Mouse (Mus musculus): ENCODE measurements around the gene Fstl4. TPM values are rescaled to one million over a fixed set of nuclear protein-coding genes. Genes with fewer than 3 reads are reported as not detected.
A peak's percentile ranks its signal among the peaks of the same experiment; 100 is the strongest.

Gene Fstl4
- total RNA-seq, 2 experiments from 2014 or later = not detected

DNA sequence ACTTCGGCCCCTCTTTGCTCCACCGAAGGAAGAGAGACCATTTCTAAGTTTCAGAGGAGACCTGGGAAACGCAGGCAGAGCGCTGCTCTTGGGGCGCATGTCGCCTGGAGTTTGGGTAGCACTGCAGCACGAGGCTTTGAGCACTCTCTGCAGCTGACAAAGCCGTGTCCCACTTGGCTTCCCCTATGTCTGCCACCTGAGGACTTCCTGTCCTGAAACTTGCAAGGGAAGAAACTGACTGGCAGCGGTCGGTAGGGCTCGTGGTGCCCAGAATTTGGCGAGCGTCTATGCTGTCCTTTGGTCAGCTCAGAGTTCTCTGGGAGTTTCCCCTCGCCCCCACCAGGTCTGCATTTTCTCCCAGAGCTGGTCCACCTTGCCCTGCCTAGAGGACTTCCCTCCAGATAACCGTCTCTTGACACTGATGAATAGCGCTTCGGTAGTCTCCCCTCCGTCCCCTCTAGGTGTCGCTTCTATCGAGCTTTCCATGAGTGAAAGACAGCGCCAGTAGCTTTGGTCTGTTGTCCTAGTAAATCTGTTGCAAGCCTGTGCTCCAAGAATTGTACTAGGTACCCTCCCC is 1.3 kb downstream of the Fstl4 start:
- ATAC-seq (ENCODE audit: poor library complexity, severe bottlenecking) = no peak

DNA sequence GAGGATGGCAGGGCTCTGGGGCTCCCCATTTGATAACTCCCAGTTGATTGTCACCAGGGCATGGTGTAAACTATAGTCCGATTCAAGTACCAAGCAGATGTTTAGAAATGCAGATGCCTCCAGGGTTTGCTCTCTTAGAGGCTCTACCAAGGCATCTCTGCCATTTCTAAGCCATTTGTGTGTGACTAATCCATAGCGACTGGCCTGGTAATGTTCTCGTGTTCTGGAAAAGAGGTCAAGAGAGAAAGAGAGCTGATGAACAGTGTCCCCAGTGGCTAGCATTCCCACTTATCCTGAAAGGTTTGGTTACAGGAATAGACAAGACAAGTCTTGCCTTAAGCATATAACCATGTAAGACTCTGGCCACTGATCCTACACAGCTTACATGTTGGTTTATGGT is 3.5 kb downstream of the Fstl4 start:
- no peak for ATAC-seq (ENCODE audit: poor library complexity, severe bottlenecking)

DNA sequence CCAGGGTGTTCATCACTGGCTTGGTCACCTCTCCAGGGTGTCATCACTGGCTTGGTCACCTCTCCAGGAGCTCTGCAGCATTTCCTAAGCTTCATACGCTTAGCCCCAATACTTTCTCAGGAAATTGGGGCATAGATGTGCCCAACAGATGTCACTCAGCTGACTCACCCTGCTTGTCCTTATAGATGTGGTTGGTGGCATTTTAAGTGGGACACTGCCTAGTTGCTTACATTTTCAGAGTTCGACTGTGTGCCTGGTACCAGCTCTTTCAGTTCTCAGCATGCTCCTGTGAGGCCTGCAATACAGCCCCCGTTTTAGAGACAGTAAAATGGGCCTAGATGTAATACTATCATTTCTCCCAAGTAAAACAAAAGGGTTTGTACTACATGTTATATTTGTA is 8.6 kb downstream of the Fstl4 start:
- no peak for ATAC-seq (ENCODE audit: poor library complexity, severe bottlenecking)

DNA sequence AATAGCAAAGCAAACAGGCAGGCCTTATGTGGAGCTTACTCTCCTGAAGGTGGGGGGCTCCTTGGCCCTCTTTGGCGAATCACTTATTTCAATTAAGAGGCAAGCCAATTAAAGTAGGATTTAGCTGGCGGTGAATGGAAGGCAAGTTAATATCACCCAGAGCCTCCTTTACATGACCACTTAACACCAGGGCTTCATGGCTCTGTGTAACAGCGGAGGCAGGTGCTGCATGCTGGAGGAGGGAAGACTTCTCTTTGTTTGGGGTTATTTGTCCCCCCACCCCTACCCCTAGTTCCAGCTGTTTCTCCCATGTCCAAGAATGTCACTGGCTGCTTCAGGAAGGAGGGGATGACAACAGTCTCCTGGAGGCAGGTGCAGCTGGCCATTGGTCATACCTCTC is 10.9 kb downstream of the Fstl4 start:
- ATAC-seq (ENCODE audit: poor library complexity, severe bottlenecking) = no peak

DNA sequence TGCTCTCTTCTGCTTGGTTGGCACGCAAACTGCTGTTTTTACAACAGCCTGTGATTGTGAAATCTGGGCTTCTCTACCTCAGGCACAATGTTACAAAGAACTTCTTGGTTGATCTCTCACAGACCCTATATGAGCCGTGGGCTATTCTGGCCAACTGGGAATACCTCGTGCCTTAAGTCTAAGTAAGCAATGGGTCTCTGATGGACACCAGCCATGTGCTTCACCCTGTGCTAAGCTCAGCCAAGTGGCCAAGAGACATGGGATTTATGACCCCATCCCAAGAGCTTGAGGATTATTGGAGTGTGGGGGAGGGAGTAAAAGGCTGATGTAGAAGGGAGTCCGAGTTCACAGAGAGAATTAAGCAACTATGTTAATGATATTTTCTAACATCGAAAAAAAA is 18.0 kb downstream of the Fstl4 start:
- ATAC-seq (ENCODE audit: poor library complexity, severe bottlenecking) = no peak

DNA sequence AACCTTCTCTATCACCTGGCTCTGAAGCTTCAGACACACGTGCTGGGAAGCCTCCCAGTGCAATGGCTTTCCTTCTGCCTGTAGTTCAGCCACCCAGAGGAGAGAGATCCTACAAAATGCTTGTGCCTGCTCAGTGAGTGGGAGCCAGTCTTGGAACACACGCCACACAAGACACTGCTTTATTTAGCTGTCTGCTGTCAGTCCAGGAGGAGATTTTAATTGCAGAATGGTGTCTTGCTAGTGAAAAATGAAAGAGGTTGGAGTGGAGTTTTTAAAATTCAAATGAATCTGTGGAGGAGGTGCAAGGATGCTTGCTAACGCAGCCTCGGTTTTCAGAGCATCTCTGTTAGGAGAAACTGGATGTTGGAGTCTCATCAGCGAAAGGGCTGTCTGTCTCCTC is 29.9 kb downstream of the Fstl4 start:
- ATAC-seq (ENCODE audit: poor library complexity, severe bottlenecking) = no peak

DNA sequence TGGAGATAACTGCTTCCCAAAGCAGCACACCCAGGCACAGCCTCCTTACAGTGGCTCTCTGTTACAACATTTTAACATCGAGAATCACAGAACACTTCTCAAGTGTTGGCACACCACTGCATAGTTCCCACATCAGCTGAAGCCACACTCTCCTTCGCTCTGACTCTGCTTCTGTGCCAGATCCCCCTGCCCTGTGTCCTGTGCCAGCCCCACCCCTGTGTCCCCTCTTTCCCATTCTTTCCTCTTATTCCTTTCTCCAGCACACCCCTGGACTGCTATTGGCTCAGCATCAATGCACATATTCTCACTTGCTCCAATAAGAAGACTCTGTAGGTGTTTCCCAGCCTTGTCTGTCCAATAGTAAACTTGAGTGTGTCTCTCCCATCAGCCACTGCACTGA is 45.1 kb downstream of the Fstl4 start:
- ATAC-seq (ENCODE audit: poor library complexity, severe bottlenecking) = no peak

DNA sequence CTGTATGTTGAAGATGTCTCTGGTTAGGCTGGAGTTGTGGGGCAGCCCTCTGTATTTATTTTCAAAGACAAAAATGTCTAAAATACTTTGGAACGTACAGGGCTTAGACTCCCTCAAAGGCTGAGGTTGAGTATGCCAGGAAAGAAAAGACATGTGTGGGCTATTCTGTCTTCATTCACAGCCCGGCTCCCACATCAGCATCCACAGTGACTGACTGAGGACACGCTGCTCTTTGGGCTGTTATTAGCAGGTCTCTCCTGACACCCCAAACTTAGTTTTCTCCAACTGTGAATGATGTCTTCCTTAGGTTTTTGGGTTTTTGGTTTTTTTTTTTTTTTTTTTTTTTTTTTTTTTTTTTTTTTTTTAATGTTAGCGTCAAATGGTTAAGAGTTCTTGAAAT is 51.6 kb downstream of the Fstl4 start:
- ATAC-seq (ENCODE audit: poor library complexity, severe bottlenecking) = no peak

DNA sequence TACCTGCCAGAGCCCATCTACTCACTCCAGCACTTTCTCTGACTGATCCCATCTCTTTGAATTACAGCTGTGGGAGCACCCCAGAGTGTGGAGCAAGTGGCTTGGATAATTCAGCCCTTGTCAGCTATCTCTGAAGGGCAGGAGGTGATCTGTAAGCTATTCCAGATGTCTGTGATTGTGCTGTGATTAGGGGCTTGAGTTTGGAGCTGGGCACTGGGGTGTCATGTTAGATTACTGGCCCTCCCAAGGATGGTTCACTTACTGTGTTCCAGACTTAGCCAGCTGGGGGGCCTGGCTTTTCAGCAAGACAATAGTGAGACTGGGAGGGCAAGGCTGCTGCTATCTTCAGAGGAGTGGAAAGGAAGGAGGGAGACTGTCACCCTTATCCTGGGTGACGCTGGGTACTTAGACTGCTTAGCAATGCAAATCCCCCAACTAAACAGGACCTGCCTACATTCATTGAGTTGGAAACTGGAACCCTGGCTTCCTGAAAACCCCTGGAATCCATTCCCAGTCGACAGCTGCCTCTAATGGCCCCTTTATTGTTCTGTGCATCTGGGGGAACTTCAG is 56.0 kb downstream of the Fstl4 start:
- no peak for ATAC-seq (ENCODE audit: poor library complexity, severe bottlenecking)

DNA sequence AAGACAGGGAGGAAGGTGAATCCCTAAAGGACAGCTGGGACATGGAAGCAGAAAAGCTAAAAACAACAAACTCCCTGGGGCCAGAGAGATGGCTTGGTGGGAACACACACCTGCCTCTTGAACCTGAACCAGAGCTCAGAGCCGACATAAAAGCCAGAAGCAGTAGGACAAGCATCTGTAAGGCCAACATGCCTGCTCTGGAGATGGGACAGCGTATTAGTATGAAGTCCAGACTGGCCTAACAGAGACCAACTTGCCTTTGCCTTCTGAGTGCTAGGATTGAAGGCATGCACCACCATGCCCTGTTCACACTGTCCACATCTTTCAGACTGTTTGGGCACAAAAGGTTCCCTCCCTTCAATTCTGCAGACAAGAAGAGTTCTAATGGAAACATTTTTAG is 62.2 kb downstream of the Fstl4 start:
- ATAC-seq (ENCODE audit: poor library complexity, severe bottlenecking) = no peak

DNA sequence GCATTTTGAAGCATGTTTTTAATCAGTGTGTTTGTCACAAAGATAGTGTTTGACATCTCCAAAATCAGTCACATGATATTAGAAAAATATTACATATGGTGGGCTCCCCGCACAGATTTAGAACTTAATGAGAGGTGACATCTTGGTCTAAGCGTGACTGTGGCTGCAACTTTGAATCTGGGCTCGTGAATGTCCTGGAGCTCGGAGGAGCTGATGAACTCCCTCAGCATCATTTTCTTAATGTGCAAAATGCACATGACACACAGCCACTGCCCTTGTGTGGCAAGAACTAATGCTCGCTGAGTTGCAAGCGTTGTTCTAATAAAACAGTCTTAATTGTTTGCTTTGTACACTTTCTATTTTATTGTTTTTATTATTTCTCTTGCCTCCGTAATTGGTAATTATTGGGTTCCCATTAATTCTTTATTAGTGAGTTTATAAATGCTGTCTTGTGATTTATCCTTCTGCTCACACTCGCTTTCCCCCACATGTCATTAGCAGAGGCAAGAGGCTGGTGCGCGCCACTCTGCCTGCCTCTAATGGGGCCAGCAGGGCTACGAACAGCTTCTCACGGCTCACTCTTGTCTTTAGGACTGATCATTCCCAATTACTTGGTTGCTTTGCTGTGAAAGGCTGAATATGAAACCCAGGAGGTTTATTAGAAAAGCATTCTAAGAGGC is 67.3 kb downstream of the Fstl4 start:
- ATAC-seq (ENCODE audit: poor library complexity, severe bottlenecking) = no peak

DNA sequence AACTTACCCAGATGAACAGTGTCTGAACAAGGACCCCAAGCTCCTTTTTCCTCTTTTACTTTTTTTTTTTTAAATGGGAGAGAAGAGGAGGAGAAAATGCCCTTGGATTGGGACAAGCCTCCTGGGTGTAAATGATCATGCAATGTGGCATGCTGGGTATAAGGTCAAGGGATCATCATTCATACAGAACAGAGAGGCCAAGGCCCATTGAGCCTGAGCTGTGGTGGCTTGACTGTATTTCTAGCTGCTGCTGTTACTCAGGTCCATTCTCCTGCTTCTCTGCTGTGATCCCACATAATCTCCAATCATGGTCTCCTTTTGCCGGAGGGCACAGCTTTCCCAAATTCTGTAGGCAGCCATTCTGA is 67.9 kb downstream of the Fstl4 start:
- ATAC-seq (ENCODE audit: poor library complexity, severe bottlenecking) = no peak

DNA sequence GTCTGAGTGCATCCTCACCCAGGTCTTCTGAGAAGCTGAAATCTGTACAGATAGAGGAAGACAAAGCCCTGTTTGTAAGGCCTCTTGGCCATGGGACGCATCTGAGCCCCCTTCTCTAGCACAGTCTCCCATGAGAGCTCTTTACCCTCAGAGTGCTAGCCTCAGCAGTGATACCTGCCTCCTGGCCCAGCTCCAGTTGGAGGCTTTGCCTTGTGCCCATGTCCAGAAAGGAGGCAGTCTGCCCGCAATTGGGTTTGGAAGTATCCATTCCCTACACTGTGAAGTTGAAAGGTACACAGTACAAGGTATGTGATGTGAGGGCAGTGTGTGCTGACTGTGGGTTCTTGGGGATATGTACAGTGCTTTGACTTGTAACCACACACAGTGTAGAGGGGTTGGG is 84.3 kb downstream of the Fstl4 start:
- no peak for ATAC-seq (ENCODE audit: poor library complexity, severe bottlenecking)

DNA sequence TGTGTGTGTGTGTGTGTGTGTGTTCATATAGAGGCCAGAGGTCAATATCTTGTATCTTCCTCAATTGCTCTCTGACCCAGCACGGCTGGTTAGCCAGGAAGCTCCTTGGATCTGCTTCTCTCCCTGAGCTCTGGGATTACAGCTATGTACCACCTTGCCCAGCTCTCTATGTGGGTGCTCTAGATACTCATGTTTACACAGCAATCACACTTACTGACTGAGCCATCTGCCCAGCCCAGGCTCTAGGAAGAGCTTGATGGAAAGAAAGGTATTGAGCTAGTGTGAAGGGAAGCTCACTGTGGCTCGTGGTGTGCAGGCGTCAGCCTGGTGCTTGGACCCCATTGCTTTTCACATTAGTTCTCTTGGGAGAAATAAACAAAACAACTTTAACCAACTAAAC is 85.6 kb downstream of the Fstl4 start:
- ATAC-seq (ENCODE audit: poor library complexity, severe bottlenecking) = no peak

DNA sequence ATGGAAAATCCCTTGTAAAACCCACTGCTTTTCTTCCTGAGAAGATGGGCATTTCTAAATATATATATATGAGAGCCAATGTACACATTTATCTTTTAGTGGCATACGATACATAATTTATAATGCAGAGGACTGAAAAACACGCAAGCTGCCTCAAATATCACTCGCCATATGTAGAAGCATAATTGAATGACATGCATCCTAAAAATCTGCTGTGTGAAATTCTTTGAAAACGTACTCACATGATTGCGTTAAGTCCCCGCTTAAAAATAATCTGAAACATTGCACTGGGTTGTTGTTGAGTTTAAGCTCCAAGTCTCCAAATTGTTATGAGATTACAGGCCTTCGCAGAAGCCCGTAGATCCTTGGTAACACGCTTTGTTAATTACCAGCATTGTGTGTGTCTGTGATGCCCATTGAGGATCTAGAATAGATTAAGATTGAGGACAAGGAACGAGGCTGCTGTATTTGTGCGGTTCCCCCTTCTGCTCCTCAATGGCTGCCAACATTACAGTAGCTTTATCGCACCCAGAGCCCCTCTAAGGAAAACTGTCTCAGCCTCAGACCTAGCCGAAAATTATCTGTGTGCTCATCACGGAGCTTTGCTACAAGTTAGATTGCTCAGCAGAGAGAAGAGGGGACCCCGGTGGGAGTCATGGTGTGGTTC is 108.5 kb downstream of the Fstl4 start:
- ATAC-seq (ENCODE audit: poor library complexity, severe bottlenecking) = no peak

DNA sequence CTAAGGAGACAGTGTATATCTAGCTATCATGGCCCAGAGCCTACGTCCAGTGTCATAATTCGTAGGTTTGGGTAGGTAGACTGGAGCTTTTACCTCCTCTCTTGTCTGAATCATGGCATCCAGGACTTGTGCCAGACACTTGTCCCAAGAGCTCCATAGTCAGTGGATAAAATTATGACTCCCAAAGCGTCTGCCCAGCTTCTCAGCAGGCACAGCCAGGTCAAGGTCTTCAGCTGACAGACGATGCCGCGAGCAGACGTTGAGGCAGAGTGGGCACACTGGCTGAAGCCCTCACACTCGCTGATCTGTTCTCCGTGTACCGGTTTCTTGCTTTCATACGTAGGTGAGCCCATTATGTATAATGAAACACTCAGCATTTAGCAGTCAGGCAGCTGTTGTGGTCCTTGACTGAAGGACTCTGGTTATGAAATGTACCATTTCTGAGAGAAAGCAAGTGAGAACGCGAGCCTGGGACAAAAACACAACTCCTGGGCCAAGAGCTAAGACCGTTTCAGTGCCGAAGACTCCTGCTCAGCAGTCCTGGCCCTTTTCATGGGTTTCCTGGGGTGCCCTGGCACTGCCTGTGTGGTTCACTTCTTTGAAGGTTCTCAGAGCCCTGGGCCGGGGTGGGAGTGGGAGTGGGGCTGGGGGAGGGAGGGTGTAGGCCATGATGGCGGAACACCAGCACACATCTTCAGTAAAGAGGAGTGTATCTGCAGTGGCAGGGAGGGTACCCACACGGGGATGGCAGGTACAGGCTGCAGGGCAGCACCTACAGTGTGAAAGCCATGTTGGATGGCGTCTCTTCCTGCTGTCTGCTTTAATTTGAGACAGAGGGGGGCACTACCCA is 111.7 kb downstream of the Fstl4 start:
- ATAC-seq (ENCODE audit: poor library complexity, severe bottlenecking) = no peak

DNA sequence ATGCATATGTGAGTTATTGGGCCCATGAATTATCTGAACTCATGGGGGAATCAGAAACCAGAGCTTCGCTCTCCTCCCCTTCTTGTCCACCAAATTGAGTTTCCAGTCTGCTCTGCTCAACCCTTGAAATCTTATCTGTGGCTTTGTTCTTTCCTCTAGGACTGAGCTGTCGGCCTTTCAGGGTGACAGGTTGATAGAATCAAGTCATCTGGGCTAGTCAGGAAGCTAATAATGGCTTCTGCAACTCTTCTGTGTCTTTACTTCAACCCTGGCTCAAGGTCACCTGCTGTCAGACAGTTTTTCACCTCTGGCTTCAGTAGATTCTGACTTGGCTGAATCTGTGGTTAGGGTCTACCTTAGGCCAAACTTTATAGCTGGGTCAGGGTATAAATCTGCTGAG is 113.2 kb downstream of the Fstl4 start:
- no peak for ATAC-seq (ENCODE audit: poor library complexity, severe bottlenecking)

DNA sequence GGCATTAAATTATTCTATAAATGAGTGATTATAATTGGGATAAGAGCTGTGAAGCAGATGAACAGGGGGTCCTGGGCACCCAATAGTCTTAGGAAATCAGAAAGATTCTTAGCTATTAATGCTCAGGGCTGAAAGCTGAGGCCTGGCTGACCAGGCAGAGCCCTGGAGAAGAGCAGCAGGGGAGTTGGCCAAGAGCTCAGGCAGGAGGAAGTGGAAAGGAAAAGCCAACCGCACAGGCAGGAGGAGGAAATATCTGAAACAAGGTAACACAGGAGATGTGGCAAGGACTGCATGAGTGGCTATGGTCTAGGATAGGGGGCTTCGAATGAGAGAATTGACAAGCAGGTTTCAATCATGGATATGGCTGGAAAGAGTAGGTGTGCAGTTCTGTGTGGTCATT is 115.5 kb downstream of the Fstl4 start:
- ATAC-seq (ENCODE audit: poor library complexity, severe bottlenecking) = peak; percentile 89

DNA sequence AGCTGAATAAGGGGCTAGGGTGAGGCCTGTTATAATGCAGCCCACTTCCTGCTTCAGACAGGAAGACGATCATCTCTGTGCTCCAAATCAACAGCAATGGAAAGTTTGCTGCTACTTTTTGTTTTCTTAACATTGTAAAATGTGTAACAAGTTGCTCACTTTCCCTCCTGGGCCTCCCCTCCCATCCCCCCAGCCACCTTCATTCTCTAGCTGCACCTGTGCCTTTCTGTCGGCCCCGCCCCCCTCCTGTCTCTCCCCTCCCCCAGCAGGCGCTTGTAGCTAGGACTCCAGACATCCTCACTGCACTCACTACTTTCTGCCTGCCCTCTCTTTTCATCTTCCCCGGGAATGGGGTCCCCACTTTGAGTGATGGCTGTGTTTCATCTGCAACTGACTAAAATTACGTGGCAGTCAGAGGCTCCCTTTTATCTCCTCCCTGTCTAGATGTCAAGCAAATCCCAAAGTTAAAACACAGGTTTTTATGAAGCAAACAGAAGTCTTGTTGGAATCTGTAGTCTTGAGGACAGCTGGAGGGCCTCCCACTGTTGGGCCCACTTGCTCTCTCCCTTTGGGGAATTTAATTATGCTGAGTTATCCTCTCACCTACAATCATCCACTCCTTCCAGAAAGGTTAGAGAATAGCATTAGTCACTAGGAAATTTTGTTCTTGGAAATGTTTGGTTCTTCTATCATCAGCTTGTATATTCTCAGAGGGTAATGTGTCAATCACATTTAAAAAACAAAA is 122.3 kb downstream of the Fstl4 start:
- ATAC-seq (ENCODE audit: poor library complexity, severe bottlenecking) = no peak

DNA sequence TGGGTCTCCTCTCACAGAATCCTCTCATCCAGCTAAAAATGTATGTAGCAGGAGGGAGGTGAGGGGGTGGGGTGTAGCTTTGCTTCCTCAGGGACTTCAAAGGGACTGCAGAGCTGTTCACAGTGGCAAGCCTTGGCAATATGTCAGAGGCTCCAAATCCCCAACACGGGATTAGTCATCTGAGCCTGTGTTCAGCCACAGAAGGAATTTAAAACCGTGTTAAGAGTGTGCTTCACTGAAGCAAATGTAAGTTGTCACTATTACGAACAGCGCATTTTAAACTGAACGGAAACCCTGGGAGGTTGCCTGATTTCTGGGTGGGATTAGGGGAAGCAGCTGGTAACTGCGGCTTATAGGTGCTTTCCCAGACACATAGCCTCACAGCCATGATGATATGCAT is 123.7 kb downstream of the Fstl4 start:
- ATAC-seq (ENCODE audit: poor library complexity, severe bottlenecking) = no peak

DNA sequence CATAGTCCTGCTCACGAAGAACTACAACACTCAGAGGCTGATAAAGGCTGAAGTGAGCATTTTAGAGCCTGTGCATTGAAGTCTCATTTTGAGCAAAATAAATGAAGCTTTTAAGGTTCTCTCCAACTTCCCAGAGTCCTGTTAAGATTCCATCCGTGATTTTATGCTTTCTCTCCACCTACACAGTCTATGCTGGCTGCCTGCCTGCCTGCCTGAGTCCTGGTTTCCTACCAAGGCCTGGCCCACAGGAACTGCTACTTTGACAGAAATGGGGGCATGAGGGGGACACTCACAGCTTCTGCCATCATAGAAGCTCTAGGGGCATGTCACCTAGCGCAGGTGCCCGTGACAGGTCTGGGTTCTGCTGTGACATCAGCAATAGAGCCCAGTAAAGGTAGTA is 125.1 kb downstream of the Fstl4 start:
- no peak for ATAC-seq (ENCODE audit: poor library complexity, severe bottlenecking)

Measured in megakaryocyte, adult 5-6 weeks (primary cell).